9 mouse cellular contexts compared by ENCODE assay signal in the genomic region with DNA sequence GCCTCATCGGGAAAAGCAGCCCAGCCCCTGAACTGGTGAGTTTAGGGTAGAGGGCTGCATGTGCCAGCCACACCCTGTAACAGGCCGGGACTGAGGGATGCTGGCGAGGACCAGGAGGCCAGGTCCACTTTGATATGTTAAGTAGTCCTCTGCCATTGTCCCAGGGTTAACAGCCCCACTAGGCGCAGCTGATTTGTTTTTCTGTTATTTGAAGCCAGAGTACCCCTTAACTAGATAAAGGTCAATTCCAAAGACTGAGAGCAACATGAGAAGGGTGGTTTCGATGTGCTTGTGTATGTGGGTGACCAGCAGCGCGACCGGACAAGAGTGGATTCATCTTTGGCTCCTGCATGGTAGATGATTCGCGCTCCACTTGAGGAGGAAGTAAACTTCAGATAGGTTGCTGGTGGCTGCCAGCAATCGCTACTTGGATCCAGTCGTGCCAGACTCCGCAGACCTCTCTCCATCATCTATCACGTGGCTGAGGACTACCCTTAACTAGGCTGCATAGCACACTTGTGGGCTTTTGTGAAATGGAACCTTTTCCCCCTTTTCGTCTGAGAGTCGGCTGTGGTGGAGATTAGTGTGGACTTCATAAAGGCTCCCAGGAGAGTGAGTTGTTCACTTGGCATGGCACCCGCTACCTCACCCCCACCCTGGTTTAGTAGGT. TPM values are rescaled to one million over a fixed set of nuclear protein-coding genes. Genes with fewer than 3 reads are reported as not detected.
DNase-seq lines count a peak whose midpoint lies in the region; ATAC-seq and TF ChIP-seq lines count a peak whose summit lies in the region.
"Had no signal": no experiment of that assay in that cellular context is flagged by ENCODE, and none has a peak within 500 bp of the region (broad histone marks: within the 10 kb centered on the region; RNA-seq: fewer than 3 reads in every experiment).

No protein-coding gene starts in this region.

- DNase-seq in heart, postnatal 4 days: no peak
- no peak for DNase-seq in liver, embryonic 14.5 days (ENCODE audit: low read depth in 3 of 3, low spot score in 3 of 3)
- DNase-seq in gastrocnemius, postnatal 4 days (ENCODE audit: low spot score in 2 of 2): no peak
- DNase-seq in spleen, adult 18-20 months: no peak
- no peak for DNase-seq in adrenal gland, postnatal 14 days

- 58% methylated on average over 17 of the region's 17 CpGs for WGBS in heart, embryonic 12.5 days
- 67% methylated on average over 17 of the region's 17 CpGs for WGBS in forebrain, embryonic 12.5 days
- 64% methylated on average over 17 of the region's 17 CpGs for WGBS in liver, embryonic 14.5 days (ENCODE audit: insufficient replicate concordance)

- peak overlapping the region; percentile 74; the same call in 1 of the 2 replicates for H3K4me2 ChIP-seq in heart, embryonic 12.5 days
- peak overlapping the region; percentile 70 for H3K4me2 ChIP-seq in forebrain, embryonic 12.5 days
- H3K4me2 ChIP-seq in liver, embryonic 14.5 days (ENCODE audit: low read depth): peak overlapping the region; percentile 34; the same call in 1 of the 2 replicates

- peaks cover 3% of the 10 kb centered on the region for H3K36me3 ChIP-seq in heart, embryonic 12.5 days
- peaks cover 24% of the 10 kb centered on the region for H3K36me3 ChIP-seq in E14TG2a.4 (ENCODE audit: insufficient read depth, low read length)
- H3K36me3 ChIP-seq in forebrain, embryonic 12.5 days (replicated peaks): 0 out of 2 replicates have a peak, but pooled peaks cover 3% of the 10 kb centered on the region
- no peaks in the 10 kb centered on the region; the same call in 1 of the 2 replicates for H3K36me3 ChIP-seq in liver, embryonic 14.5 days (replicated peaks; ENCODE audit: control insufficient read depth, insufficient read depth, low read depth)

- no peak overlapping the region for H3K27ac ChIP-seq in heart, embryonic 12.5 days (ENCODE audit: poor library complexity, severe bottlenecking)
- no peak overlapping the region for H3K27ac ChIP-seq in forebrain, embryonic 12.5 days
- no peak overlapping the region for H3K27ac ChIP-seq in liver, embryonic 14.5 days

- no peak for TF ChIP-seq CTCF in E14TG2a.4 (conservative IDR thresholded peaks at IDR 0.05; ENCODE audit: low read length)
- TF ChIP-seq CTCF in liver, embryonic 14.5 days (IDR thresholded peaks at IDR 0.05; ENCODE audit: low read depth): no peak

- H3K4me1 ChIP-seq in heart, embryonic 12.5 days (replicated peaks): peaks cover 34% of the 10 kb centered on the region
- peaks cover 71% of the 10 kb centered on the region for H3K4me1 ChIP-seq in E14TG2a.4 (replicated peaks; ENCODE audit: low read depth, low read length)
- peaks cover 24% of the 10 kb centered on the region for H3K4me1 ChIP-seq in forebrain, embryonic 12.5 days
- peaks cover 26 to 35% of the 10 kb centered on the region in 2 experiments for H3K4me1 ChIP-seq in liver, embryonic 14.5 days (replicated peaks; ENCODE audit: control insufficient read depth in 2 of 2, insufficient read depth in 2 of 2, low read length in 1 of 2)

- H3K9ac ChIP-seq in heart, embryonic 12.5 days: no peak overlapping the region
- H3K9ac ChIP-seq in forebrain, embryonic 12.5 days: peak overlapping the region; percentile 77; the same call in 1 of the 2 replicates
- no peak overlapping the region for H3K9ac ChIP-seq in liver, embryonic 14.5 days (replicated peaks)

- 0 out of 2 replicates have a peak overlapping the region, but pooled peaks have one; percentile 76 for H3K4me3 ChIP-seq in heart, embryonic 12.5 days
- H3K4me3 ChIP-seq in E14TG2a.4 (replicated peaks; ENCODE audit: low read length): peak overlapping the region; percentile 91
- peak overlapping the region; percentile 67 for H3K4me3 ChIP-seq in forebrain, embryonic 12.5 days (replicated peaks)
- H3K4me3 ChIP-seq in liver, embryonic 14.5 days (ENCODE audit: insufficient read depth in 1 of 2, low read depth in 2 of 2, low read length in 2 of 2): peak overlapping the region; percentile 27 to 95; a peak in 3 of 4 replicates

- no peak for ATAC-seq in heart, embryonic 12.5 days (ENCODE audit: insufficient number of reproducible peaks, low FRiP score)
- peak; percentile 65; the same call in 1 of the 2 replicates for ATAC-seq in forebrain, embryonic 12.5 days (ENCODE audit: low FRiP score)
- no peak for ATAC-seq in liver, embryonic 14.5 days (ENCODE audit: insufficient read depth)

- TF ChIP-seq EP300 in liver, embryonic 14.5 days (IDR thresholded peaks at IDR 0.05; ENCODE audit: low read depth): no peak

- H3K9me3 ChIP-seq in heart, embryonic 12.5 days (replicated peaks): no peaks in the 10 kb centered on the region; the same call in 1 of the 2 replicates
- no peaks in the 10 kb centered on the region for H3K9me3 ChIP-seq in E14TG2a.4 (ENCODE audit: low read length)
- H3K9me3 ChIP-seq in forebrain, embryonic 12.5 days: no peaks in the 10 kb centered on the region
- H3K9me3 ChIP-seq in liver, embryonic 14.5 days (ENCODE audit: control insufficient read depth, low read length): no peaks in the 10 kb centered on the region

- no peaks in the 10 kb centered on the region for H3K27me3 ChIP-seq in heart, embryonic 12.5 days (replicated peaks)
- H3K27me3 ChIP-seq in E14TG2a.4 (ENCODE audit: insufficient read depth, low read length): no peaks in the 10 kb centered on the region
- H3K27me3 ChIP-seq in forebrain, embryonic 12.5 days: no peaks in the 10 kb centered on the region
- H3K27me3 ChIP-seq in liver, embryonic 14.5 days (ENCODE audit: control insufficient read depth, insufficient read depth, low read length): no peaks in the 10 kb centered on the region
- H3K27me3 ChIP-seq: Patski had no signal

RNA-seq across cellular contexts. Expression of a gene that starts 56.0 kb away (rescaled TPM):
- 2.1 and 2.4 TPM in 2 replicates for polyA plus RNA-seq in heart, embryonic 12.5 days (2016; fragmentation: Nextera tagmentation; extraction: Ambion mirVana)
- under 1 TPM; 0.14 to 0.19 TPM for total RNA-seq in heart, postnatal 4 days (2021)
- 0.09 and 0.14 TPM in 2 replicates for polyA plus RNA-seq in forebrain, embryonic 12.5 days (2016; fragmentation: Nextera tagmentation; extraction: Ambion mirVana)
- polyA plus RNA-seq in liver, embryonic 14.5 days (2012; rRNA removed): 0.03 and 0.04 TPM in 2 replicates
- polyA plus RNA-seq in liver, embryonic 14.5 days (2014; fragmentation: Nextera tagmentation; extraction: Ambion mirVana): 0.09 and 0.22 TPM in 2 replicates
- total RNA-seq in gastrocnemius, postnatal 4 days (2021): under 1 TPM; 0.15 to 0.39 TPM
- 0.37 and 0.56 TPM in 2 replicates for total RNA-seq in adrenal gland, postnatal 14 days (2021)
- polyA plus RNA-seq: Patski had no signal
